Mouse (Mus musculus) lung, postnatal 36 days (tissue): Measurements from ENCODE around the gene Kidins220.
A peak's percentile ranks its signal among the peaks of the same experiment; 100 is the strongest.

Experiments
- DNase-seq: peaks from one replicate; pipeline ENCODE4 v3.0.0; 2022; ENCODE audit warnings: mixed read lengths

Gene Kidins220

DNA sequence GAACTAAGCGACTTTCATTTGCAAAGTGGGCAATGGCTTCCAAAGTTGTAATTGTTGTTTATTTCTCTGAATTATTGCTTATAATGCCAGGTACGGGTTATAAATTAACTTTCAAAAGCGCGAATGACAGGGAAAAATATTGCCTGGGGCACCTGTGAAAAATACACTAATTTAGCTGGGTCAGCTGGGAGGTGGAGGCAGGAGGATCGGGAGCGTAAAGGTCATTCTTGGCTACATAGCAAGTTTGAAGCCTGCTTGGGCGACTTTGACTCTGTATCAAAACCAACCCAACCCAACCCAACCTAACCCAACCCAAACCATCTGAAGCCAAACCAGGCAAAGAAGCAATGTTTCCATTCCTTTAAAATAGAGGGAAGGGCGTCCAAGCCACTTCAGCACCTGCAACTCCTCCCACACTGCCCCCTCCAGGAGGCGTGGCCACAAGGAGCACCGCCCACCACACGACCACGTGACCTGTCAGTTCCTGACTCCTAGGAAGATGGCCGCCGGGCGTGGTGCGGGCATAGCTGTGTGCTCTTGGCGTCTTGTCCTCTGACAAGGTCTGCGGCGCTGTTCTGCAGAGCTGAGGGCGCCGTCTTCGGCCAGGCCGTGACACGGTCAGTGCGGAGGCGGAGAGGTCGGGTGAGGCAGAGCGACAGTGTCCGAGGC, at the start of gene Kidins220:
Gene Kidins220, plus strand, starts transcription at position 480 of the 669 bp plus-strand sequence.
- DNase-seq: peak; percentile 98

DNA sequence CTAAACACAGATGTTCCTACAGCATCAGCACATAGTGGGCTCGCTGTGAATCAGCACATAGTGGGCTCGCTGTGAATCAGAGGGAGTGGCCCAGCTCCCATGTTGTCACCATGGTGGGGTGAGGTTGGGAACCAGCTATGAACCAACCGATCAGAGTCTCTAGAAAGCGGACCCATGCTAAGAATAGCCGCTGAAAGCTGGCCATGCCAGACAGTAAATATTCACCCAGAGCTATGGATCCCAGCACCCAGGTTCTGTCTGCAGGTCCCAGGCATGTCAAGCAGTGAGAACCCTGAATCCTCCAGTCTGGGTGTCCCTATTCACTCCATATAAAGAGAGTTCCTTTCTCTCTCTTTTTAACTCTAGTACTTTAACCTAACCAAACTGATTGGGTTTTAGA, 49.4 kb upstream of the Kidins220 start:
- DNase-seq: no peak

DNA sequence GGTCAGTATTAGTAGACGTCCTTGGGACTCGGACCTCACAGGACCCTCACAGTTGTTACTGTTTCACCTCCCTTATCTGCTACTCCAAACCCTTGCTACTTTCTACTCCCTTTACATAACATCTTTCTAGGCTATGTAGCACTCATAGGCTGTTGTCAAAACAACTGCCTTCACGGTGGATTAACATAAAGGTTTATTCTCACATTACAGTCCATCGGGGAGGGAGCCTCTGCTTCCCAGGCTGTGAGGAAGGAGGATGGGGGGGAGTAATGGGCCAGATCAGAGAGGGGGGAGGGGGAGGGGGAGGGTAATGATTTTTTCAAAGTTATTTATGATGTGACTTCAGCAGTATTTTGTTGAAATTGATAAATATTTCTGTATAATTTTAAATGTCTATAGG, 49.0 kb upstream of the Kidins220 start:
- DNase-seq: no peak

DNA sequence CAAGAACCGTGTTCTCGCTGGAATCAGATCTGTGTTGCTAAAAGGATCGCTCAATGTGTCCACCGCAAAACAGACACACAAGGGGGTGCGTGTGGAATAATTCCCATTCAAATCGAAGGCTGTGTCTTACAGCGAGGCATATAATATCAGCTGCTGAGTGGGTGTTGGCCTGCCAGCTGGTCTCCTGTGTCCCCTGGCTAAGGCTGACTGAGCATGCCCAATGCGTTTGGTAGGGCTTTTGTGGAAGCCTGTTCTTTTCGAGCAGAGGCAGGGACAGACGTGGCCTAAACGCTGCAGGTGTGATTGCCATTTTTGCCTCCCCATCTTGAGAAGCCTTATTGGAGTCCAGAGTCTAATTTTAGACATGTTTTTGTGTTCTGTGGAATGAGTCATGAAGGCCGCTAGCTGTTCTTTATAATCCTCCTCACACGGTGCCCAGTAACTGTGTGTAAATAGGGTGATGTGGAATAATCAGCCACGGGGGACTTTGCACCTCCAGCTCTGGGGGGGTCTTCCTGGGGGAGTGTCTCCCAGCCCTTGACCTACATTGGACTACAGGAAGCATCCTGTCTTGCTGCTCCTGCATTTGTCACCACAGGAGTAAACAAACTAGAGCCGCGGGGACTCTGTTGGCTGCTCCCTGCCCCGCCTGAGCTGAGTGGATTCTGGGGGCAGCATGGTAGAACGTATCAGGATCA, 46.5 kb upstream of the Kidins220 start:
- DNase-seq: no peak

DNA sequence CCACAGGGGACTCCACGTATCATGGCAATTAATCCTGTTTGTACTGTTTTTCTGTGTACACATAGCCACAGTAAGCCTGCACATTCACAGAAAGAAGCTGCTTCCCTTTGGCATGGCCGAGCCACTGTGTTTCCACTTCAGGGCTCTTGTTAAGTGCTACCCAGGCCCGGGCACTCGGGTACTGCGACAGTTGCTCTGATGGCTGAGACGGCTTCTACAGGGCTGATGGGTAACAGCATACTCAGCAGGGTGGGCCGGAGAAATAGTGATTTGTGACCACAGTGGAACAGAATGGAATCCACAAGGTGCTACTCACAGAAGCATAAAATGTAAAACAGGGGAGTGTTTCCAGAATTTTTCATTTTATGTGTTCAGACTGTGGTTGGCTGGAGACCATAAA, 45.7 kb upstream of the Kidins220 start:
- DNase-seq: no peak

DNA sequence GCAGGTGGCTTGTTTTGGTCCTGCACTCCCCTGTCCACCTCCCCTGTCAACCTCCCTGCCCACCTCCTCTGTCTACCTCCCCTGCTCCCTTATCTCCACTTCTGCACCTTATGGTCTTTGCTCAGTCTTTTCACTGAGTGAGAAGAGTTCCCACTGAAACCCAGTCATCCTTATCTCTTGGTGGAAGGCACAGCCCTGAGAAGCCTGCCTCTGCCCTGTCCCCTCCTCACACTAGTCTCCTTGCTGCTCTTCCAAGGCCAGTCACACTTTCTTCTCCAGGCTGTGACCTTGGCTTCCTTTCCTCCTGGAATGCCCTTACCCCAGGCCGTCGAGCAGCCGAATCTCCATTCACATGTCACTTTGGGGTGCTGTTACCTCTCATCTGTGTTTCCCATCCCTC, 44.0 kb upstream of the Kidins220 start:
- no peak for DNase-seq

DNA sequence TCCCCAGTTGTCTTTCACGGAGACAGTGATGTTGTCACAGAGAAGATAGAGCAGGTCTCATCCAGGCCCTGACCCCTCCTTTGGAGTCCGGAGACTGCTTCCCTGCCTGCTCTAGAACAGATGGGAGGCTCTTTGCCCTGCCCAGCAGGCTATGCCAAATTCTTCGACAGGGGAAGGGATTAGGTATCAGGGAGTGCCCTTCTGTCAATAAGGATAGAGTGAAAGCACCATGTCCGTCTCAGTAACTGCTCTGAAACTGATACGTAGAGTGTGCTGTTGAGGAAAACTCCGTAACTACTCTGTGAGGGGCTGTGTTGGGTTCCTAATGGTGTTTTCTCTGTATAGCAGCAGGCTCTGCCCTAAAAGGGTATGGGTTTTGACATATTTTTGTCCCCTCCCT, 42.6 kb upstream of the Kidins220 start:
- no peak for DNase-seq

DNA sequence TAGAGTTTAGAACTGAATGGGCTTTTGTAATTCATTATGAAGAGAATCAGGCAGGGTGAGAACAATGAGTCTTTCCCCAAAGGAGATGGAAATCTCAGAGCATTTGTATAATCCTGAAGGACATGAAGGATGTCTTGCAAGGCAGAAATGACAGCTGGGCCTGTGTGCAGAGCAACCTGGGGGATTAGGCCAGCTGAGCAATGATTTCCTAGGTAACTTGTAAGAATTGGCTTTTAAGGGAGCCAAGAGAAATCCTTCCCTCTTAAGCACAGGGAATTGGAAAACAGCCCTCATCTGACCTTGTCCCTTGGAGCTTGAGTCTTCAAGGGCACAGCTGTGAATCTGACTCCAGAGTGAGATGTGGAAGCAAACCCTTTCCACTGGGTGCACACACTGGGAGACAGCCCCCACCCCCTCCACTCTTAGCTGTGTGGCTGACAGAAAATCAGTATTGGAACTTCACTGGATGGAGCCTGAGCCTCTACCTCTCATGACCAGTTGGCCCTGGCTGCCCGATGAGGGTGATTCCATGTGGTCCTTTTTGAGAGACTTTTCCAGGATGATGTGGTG, 41.4 kb upstream of the Kidins220 start:
- DNase-seq: no peak

DNA sequence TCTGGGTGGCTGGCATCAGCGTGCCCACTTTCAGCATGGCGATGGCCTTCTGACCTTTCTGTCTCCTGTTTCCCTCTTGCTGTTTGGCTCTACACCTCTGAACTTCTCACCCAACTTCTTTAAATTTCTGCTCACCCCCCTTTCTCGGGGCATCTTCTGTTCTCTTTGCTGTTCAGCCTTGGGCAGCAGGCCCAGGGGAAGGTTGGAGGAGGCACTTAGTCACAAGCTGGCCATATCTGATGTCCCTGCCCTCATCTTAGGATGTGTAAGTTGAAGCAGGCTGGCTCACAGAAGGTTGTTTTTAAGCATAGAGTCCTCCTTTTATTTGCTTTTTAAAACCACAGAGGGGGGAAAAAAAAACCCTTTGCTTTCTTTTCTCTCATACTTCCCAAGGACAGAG, 40.7 kb upstream of the Kidins220 start:
- no peak for DNase-seq

DNA sequence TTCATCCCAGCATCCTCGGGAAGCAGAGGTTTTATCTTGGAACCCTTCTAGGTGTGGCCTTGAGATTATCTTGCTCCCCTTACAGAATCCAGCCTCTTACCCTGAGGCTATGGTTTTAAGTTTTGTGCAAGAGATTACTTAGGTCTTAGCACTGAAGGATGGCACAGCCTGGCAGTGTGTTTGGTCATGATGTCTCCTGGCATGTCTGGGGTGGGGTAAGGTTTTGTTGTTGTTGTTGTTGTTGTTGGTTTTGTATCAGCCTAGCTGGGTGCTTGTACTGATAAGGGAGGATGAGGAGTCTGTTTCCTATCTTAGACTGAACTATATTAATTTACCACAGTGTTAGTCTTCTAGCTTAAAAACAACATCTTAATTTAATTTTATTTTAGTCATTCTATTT, 38.4 kb upstream of the Kidins220 start:
- DNase-seq: no peak

DNA sequence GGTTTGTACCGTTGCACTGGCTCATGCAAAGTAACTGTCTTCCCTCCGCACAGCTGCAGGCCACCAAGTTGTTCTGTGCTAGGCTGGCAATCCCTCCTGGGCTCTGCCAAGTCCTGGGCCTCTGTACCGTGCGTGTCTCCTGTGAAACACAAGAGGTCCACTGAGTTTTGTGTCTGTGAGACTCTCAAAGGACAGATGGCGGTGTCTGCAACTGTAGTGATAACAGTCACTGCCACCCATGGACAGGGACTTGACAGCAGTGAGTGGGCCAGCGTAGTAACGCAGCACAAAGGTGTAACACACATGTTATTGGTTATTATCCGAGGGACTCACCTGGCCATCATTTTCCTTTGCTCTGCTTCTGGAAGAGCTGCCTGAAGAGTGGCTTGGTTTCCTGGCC, 35.4 kb upstream of the Kidins220 start:
- DNase-seq: no peak

DNA sequence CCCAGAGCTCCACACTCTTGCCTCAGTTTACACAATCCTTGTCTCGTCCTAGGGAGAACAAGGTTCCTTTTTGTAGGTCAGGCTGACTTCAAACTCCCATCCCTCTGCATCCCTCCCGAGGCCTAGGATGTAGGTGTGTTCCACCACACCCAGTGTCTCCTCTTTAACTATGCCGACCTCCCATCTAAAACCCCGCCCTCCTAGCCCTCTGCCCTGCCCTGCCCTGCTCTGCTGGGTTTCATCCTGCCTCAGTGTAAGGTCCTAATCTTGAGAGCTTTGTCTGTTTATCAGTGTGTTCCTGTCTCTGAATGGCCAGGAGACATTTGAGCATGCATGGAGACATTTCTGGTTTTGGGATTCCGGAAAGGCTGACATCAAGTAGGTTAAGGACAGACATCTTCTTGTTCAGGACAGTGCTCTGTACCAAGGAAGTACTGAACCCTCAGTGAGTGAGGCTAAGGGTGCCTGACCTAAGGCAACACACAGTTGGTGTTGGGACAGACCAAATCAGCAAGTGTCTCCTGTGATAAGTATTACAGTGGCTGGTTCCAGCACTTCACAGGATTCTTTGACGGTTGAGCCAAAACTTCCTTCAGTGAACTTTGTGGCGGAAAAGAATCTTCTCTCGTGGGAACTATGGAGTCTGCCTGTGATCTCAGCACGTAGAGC, 32.0 kb upstream of the Kidins220 start:
- DNase-seq: no peak

DNA sequence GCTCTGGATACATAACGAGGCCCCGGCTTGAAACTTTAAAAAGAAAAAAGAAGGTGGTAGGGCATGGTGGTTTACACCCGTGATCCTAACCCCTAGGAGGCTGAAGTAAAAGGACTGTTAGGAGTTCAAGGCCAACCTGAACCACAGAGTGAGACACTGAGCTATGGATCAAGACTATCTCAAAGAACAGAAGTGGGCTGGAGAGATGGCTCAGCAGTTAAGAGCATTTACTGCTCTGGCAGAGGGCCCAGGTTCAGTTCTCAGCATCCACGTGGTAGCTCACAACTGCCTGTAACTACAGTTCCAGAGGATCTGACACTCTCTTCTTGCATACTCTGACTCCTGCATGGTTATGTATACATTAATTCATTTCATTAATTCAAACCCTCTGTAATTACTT, 31.3 kb upstream of the Kidins220 start:
- DNase-seq: no peak

DNA sequence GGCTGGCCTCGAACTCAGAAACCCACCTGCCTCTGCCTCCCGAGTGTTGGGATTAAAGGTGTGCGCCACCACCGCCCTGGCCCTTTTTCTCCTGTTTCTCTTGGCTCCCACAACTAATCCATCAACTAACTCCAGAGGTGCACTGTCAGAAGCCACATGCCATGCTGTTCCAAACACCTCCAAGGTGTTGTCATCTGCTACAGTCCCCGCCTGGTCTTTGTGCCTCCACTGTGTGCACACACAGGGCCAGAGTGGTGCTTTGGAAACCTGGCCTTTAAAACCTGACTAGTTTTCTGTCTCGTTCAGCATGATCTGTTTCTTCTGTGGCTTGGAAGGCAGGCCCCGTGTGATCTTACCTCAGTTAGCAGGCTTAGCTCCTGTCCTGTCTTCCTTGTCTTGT, 30.1 kb upstream of the Kidins220 start:
- no peak for DNase-seq

DNA sequence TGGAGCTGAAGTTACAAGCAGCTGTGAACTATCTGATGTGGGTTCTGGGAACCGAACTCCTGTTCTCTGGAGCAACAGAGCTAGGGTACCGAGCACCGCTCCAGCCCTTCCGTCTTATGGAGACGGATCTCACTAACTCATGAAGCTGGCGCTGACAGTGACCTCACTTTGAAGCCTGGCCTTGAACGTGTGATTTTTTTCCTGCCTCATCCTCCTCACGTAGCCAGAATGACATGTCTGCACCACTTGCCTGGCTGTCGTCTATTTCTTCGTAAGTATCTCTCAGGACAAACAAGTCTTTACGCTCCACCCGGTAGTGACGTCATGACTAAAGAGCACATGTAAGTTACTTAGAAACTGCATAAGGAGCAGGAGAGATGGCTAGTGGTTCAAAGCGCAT, 27.7 kb upstream of the Kidins220 start:
- no peak for DNase-seq

DNA sequence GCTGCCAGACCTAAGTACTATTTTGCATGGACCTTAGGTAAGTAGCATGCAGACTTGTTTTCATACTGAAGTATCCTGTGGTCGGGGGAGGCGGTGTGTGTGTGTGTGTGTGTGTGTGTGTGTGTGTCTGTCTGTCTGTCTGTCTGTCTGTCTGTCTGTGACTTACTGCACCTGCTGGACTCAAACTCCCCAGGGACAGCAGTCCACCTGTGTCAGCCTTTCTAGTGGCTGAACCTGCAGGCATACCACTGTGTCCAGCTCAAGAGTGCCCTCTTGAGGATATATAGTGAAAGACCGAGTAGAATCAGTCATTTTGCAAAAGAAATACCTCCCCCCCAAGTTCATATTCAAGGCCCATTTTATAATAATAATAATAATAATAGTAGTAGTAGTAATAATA, 26.4 kb upstream of the Kidins220 start:
- DNase-seq: peak; percentile 73

DNA sequence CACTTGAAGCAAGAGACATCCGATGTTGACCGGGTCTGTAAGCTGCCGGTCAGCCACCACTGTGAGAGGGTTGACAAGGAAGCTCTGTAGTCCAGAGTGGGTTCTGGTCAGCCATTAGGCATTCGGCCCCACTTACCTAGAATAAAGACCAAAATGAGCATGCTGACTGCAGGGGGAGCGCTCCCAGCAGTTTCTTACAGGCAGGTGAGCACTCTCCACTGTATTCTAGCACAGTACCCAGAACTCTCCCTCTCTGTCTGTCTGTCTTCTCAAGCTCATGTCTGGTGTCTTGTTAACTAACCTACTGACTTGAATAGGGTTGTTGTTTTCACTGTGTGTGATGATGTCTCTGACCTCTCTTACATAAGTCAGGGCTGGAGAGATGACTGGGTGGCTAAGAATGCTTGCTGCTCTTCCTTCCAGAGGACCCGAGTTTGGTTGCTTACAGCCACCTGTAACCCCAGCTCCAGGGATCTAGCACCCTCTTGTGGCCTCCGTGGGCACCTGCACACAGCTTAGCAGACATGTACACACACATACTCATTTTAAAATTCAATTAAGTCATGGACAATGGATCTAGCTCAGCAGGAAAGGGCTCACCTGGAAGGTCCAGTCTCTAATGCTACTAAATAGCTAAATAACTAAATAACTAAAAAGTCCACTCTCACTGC, 24.2 kb upstream of the Kidins220 start:
- no peak for DNase-seq

DNA sequence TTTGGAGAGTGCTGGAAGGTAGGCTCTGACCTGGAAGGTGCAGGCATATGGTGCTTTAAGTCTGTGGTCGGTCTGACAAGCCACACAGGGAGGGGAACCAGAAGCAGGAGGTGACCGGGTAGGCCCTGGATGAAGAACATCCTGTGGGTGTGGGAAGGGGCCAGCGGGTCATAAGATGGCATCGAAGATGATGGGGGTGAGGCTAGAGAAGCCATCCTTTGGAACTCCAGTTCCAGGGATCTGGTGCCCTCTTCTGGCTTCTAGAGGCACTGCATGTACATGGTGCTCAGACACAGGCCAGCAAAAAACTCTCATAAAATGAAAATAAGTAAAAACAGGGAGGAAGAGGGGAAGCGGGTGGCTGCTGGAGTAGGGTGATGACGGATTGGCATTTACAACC, 22.6 kb upstream of the Kidins220 start:
- peak; percentile 64 for DNase-seq

DNA sequence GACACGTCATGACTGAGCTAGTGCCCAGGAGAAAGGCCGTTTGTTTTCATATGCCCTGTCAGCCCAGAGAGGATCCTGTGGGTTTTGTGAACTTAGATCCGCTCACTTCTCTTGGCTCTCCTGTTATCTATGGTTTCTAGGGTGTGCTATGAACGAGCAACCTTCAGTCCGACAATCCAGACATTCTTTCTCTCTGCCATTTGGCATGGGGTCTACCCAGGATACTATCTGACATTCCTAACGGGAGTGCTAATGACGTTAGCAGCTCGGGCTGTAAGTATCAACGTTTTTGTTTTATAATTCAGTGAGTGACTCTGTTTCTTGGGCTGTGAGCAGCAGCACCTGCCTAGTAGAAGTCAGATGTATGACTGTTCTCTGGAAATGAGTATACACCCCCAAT, 19.6 kb upstream of the Kidins220 start:
- DNase-seq: no peak

DNA sequence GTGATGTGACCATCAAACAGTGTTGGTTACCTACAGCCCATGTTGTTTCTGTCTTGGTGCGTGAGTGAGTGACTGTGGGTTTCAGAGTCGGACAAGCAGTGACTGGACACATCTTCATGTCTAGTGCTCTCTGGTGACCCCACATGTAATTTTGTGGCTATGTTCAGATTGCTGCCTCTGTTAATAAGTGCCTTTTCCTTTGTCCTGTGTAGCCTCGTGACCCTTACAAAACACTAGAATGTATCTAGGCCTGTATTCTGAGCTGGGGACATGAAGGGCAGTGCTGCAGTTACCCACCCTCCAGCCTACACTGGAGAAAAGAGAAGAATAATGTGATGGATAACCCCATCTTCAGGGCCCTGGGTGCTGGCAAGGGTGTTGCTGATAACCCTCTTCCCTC, 16.2 kb upstream of the Kidins220 start:
- no peak for DNase-seq

DNA sequence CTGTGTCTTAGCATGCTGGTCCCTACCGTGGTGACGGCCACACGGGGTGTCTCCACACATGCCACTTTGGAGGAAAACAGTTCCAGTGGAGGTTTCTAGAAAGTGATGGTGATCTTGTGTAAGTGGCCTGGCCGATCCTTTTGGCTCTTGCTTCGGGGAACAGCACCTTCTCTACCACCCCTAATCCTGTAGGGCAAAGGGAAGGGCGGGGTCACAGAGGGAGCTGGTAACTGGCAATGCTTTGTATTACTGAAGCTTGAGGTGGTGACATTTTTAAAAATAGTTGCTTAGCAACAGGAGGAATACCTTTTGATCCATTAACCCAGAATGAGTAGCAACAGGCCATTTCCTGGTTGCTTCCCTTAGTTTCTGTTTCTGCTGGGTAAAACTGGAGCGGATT, 12.9 kb upstream of the Kidins220 start:
- no peak for DNase-seq

DNA sequence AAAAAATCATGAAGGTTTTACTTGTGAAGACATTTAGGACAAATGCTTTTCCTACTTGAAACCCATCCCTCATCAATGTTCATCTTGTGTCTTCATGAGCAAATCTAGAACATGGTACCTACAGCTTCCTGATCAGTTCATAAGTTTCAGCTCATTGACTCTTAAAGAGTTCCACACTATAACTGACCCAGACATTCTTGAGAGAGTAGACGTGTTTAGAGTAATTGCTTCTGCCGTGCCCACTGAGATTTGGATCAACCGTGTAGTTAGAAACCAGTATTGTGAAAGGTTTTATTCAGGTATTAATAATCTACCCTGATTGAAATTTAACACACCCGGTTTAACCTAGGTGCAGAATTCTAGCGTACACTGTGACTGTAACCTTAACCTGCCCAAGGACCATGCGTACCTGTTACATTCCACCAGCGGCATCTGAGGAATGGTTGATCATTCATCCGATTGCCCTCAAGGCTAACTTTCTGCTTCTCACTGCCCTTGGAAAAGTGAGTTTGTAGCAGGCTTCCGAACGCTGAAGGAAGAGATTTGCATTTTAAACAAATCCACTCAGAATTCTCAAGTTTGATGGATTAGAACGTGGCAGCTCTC, 12.3 kb upstream of the Kidins220 start:
- DNase-seq: no peak
